Mouse (Mus musculus) adipocyte (in vitro differentiated cells): ENCODE results near the gene Pi4k2b.
"Not testable (repeated sequence)": the region's sequence is repeated elsewhere in the genome, so short reads cannot be mapped to it uniquely, and the experiment has no call there.

Experiments used
- DNase-seq: peaks from one replicate; pipeline ENCODE4 v3.0.0-alpha.2; 2016; ENCODE audit warnings: low spot score

The Pi4k2b gene

DNA sequence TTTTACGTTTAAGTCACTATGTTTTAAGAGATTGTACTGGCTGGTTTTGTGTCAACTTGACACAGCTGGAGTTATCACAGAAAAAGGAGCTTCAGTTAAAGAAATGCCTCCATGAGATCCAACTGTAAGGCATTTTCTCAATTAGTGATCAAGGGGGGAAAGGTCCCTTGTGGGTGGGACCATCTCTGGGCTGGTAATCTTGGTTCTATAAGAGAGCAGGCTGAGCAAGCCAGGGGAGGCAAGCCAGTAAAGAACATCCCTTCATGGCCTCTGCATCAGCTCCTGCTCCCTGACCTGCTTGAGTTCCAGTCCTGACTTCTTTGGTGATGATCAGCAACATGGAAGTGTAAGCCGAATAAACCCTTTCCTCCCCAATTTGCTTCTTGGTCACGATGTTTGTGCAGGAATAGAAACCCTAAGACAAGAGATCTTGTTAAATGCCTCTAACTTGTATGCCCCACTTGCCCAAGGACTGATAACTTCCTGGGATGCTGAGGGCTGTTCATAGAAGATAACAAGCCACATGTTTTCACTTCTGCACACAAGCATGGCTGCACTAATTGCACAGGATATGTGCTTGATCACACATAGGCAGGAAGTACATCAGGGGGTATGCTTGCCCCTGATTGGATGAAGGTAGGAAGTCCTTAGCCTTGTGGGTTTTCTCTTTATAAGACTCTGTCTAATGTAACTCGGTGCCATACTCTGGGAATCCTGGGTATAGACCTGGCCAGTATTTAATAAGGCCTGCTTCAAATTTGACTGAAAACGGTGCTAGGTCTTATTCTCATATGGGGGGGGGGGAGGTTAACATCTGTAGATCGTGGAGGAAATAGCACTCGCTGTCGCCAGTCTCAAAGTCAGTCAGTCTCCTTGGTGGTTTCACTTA is 35.3 kb downstream of the Pi4k2b start:
- DNase-seq: not testable (repeated sequence)

DNA sequence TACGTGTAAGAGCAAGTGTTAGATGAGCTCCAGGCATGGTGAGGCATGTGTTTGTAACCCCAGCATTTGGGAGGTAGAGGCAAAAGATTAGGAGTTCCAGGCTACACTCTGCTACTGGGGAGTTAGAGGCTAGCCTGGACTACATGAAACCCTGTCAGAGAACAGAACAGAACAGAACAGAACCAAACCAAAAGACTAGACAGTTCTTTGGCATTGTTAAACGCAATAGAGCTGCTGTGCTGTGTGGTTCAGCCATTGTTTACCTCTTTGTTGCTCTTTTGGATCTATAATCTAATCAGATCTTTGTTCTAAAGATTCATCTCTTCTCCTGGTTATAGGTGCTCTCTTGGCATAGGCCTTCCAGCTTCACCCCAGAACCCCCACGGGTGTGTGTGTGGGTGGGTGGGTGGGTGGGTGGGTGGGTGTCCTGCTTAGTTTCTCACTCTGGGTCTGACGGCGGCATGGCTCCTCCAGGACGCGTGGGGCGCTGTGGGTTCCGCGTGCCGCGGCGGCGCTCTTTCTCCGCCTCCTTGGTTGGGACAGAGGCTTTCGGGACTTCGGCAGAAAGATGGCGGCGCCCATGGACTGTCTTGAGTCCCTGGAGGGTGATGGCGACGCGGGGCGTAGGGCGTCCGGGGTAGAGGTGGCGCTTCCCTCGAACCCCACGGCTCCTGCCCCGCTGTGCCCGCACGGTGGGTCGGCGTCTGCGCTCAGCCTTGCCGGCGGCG is 41.3 kb downstream of the Pi4k2b start:
- DNase-seq: peak; percentile 94

- DNase-seq: no peak
Measured at GRCm38 (mm10) chr5:52783251-52783620, 41.9 kb downstream of the Pi4k2b start.

- peak; percentile 25 for DNase-seq
Measured at GRCm38 (mm10) chr5:52783957-52784356, 42.6 kb downstream of the Pi4k2b start.

GRCm38 (mm10) chr5:52786556-52787322 is 45.4 kb downstream of the Pi4k2b start:
- DNase-seq: peak; percentile 38

GRCm38 (mm10) chr5:52793230-52793629 is 51.9 kb downstream of the Pi4k2b start:
- no peak for DNase-seq

GRCm38 (mm10) chr5:52794109-52794508 is 52.7 kb downstream of the Pi4k2b start:
- no peak for DNase-seq

DNA sequence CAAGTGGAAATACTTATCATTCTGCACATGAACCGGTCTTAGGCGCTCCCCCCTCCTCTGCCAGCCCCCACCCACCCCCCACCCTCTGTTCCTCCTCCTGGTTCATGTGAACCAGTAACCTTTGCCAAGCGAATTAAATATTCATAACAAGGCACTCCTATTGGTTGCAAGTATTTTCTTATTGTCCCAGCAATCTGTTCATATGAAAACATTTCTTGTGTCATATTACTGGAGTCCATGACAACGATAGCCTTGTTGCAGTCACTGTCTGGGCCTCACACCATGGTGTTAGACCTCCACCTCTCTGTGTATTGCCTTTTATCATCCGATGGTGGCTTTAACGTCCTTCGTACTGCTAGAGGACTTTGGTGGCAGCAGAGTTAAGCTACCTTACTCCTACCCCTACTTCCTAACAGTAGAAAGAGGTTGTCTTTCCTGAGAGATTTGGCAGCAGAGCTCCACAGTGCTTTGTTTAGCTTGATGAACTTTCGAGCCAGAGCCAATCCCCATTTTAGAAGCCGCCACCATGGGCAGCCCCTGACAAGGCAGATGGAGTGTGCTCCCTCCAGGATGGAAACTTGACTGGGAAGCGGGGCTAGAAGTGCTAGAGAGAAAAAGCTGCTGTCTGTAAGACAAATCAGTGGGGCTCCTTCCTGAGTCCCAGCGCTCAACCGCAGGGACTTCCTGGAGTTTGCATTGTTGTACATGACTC is 58.1 kb downstream of the Pi4k2b start:
- DNase-seq: no peak

GRCm38 (mm10) chr5:52805801-52806200 is 64.4 kb downstream of the Pi4k2b start:
- no peak for DNase-seq

GRCm38 (mm10) chr5:52806349-52806748 is 65.0 kb downstream of the Pi4k2b start:
- no peak for DNase-seq

- DNase-seq: no peak
Measured at GRCm38 (mm10) chr5:52807030-52807429, 65.7 kb downstream of the Pi4k2b start.

GRCm38 (mm10) chr5:52810446-52810845 is 69.1 kb downstream of the Pi4k2b start:
- DNase-seq: no peak

DNA sequence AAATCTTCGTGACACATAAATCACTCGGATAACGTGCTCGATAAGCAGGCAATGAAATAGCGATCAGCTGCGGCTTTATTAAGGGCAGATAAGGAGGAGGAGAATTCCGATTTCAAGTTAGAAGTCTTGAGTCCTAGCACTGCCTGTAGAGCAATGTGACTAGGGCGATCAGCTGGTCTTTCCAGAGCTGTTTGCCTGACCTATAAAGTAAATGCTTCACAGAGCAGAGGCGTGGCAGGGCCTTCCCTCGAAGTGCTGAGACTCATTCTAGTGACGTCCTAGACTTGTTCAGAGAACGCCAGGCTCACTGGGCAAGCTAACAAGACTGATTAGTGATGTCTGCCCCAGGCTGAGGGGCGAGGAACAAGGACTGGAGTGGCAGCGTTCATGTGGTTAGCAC is 69.7 kb downstream of the Pi4k2b start:
- DNase-seq: no peak

DNA sequence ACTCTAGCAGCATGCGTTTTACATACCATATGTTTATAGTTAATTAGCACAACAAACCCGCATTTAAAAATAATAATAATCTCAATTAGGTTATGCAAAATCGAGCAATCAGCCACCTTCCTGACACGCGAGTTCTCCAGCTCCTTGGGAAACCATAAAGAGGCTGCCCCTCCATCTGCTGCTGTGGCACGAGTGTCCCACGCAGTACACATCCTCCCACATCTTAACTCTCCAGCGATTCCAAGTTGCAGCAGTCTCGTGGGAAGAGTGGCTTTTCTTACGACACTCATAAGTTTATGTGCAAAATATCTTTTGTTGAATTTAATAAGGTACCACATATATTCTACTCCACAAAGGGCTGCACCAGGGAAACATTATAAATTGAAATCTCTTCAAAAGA is 71.1 kb downstream of the Pi4k2b start:
- no peak for DNase-seq

GRCm38 (mm10) chr5:52813312-52813711 is 71.9 kb downstream of the Pi4k2b start:
- DNase-seq: no peak

DNA sequence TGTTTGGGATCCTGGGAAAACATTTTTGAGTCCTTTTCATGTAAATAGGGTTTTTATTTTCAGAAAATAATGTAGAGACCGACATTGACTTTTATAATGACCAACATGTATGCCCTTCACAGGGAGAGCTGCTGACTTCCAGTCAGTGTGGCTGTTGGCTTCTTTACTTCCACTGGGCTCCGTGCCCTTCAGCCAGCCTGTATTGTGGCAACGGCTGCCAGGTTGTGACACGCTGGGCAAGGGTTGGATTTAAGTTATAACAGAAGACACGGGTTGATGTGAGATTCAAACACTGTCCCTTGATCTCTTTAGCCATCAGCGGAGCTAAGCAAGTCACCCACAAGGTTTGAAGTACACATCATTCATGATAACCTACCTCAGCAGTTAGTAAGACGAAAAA is 77.3 kb downstream of the Pi4k2b start:
- peak; percentile 36 for DNase-seq
